Mouse (Mus musculus) ES-E14 (cell line): Measurements from ENCODE around the gene Gja3. TPM values are rescaled to one million over a fixed set of nuclear protein-coding genes. Genes with fewer than 3 reads are reported as not detected.
A peak's percentile ranks its signal among the peaks of the same experiment; 100 is the strongest.

ENCODE experiments used
- DNase-seq: peaks from one replicate; pipeline ENCODE4 v3.0.0-alpha.2; 2013; ENCODE audit warnings: low read depth, low spot score
- H3K27ac ChIP-seq: 2 replicates; pipeline ENCODE4 v1.5.1; 2012; ENCODE audit warnings: low read depth, mild to moderate bottlenecking, low read length, moderate library complexity, mixed read lengths; ENCODE audit not compliant: poor library complexity, insufficient read depth, severe bottlenecking
- H3K36me3 ChIP-seq: 2 replicates; pipeline ENCODE4 v1.6.1; 2012; ENCODE audit warnings: mild to moderate bottlenecking, low read length, moderate library complexity, mixed read lengths; ENCODE audit not compliant: control insufficient read depth, poor library complexity, insufficient read depth, severe bottlenecking
- H3K4me1 ChIP-seq, 2 experiments: fragments of 150-350 bp in 1 of 2; sonication (generic) in 1 of 2; 2 replicates each; pipeline ENCODE4 v1.6.1; 2012; ENCODE audit warnings: low read length in 2 of 2, mild to moderate bottlenecking in 1 of 2, mixed read lengths in 1 of 2; ENCODE audit not compliant: control insufficient read depth in 2 of 2, insufficient read depth in 2 of 2, poor library complexity in 1 of 2
- H3K4me3 ChIP-seq, 2 experiments: fragments of 150-350 bp in 1 of 2; sonication (generic) in 1 of 2; 2 replicates each; pipeline ENCODE4 v1.5.1; 2012; ENCODE audit warnings: low read length in 2 of 2, low read depth in 1 of 2, mild to moderate bottlenecking in 1 of 2, mixed read lengths in 1 of 2; ENCODE audit not compliant: insufficient read depth in 1 of 2, poor library complexity in 1 of 2, severe bottlenecking in 1 of 2
- H3K9ac ChIP-seq: 2 replicates; pipeline ENCODE4 v1.6.1; 2012; ENCODE audit warnings: low read depth, mild to moderate bottlenecking, low read length, mixed read lengths; ENCODE audit not compliant: poor library complexity, insufficient read depth, severe bottlenecking
- H3K9me3 ChIP-seq: fragments of 150-350 bp; sonication (generic); 2 replicates; pipeline ENCODE4 v1.6.1; 2012; ENCODE audit warnings: low read depth, mild to moderate bottlenecking, low read length; ENCODE audit not compliant: control insufficient read depth, insufficient read depth
- CHD2 ChIP-seq: IDR thresholded peaks from 2 replicates; pipeline ENCODE4 v1.6.1; 2014; ENCODE audit warnings: mild to moderate bottlenecking, low read depth, low read length, inconsistent platforms
- HCFC1 ChIP-seq: IDR thresholded peaks from 2 replicates; pipeline ENCODE4 v1.6.1; 2012; ENCODE audit warnings: low read length, inconsistent platforms, borderline replicate concordance; ENCODE audit not compliant: insufficient read depth
- MAFK ChIP-seq: IDR thresholded peaks from 2 replicates; pipeline ENCODE4 v1.6.1; 2014; ENCODE audit warnings: mild to moderate bottlenecking, low read depth, low read length, inconsistent platforms; ENCODE audit not compliant: insufficient read depth
- ZC3H11A ChIP-seq: IDR thresholded peaks from 2 replicates; pipeline ENCODE4 v1.6.1; 2012; ENCODE audit warnings: low read depth, mild to moderate bottlenecking, inconsistent platforms, low read length, borderline replicate concordance
- ZNF384 ChIP-seq: IDR thresholded peaks from 2 replicates; pipeline ENCODE4 v1.6.1; 2012; ENCODE audit warnings: low read depth, low read length, inconsistent platforms
- in situ Hi-C, 2 experiments: fragments of 600-800 bp; cut with MboI; formaldehyde crosslinking; loops; one replicate each; pipeline ENCODE4 v1.15.1; 2025; ENCODE audit warnings: low sequenced_read_pairs in 2 of 2, inconsistent platforms in 1 of 2; ENCODE audit not compliant: unreplicated experiment in 2 of 2
- total RNA-seq: library from RNA; depleted of rRNA; stranded (reverse); fragments of 300-350 nt; gene quantifications from 2 replicates; pipeline ENCODE4 v1.2.3, GENCODE M21; 2012

The Gja3 gene
- total RNA-seq, 1 experiment = 0.31 TPM

- Histone ChIP-seq H3K4me1 (no peaks in the 10 kb centered on the region; a peak in 1 of 4 replicates), H3K4me3 (peak within 1 kb of the TSS; percentile 76 to 79), H3K9me3 (no peaks in the 10 kb centered on the region), H3K27ac (no peak within 1 kb of the TSS), H3K36me3 (no peaks in the 10 kb centered on the region), H3K9ac (peak within 1 kb of the TSS; percentile 70)
- TF ChIP-seq HCFC1 (no peak), CHD2 (no peak), ZNF384 (no peak)
- DNase-seq = peak; percentile 50
- in situ Hi-C loops = loop anchor here in 1 of 2 experiments (25.0 kb wide), 1 partner anchor 233 kb away; no protein-coding TSS in a partner anchor
Measured at GRCm38 (mm10) chr14:57104106-57105023, 46.5 kb upstream of the Gja3 start, which contains the start of gene Gjb2. TSS of gene Gjb2 (minus strand) at chr14:57104702.

GRCm38 (mm10) chr14:57103711-57104105 lies 45.8 kb upstream of the Gja3 start:
- Histone ChIP-seq H3K9me3 (no peaks in the 10 kb centered on the region), H3K27ac (no peak overlapping the region), H3K36me3 (no peaks in the 10 kb centered on the region), H3K9ac (peak overlapping the region; percentile 70), H3K4me3 (peak overlapping the region; percentile 76 to 79), H3K4me1 (no peaks in the 10 kb centered on the region; a peak in 1 of 4 replicates)
- DNase-seq = no peak
- in situ Hi-C loops = loop anchor here in 1 of 2 experiments (25.0 kb wide), 1 partner anchor 234 kb away; no protein-coding TSS in a partner anchor
- TF ChIP-seq HCFC1 = no peak
- TF ChIP-seq ZC3H11A = no peak
- TF ChIP-seq CHD2 = no peak
- TF ChIP-seq MAFK = no peak
- no peak for TF ChIP-seq ZNF384

GRCm38 (mm10) chr14:57103121-57103520 lies 45.2 kb upstream of the Gja3 start:
- no peak overlapping the region for H3K27ac ChIP-seq
- no peak overlapping the region; a peak in 1 of 4 replicates for H3K4me3 ChIP-seq
- no peak overlapping the region for H3K9ac ChIP-seq
- TF ChIP-seq ZC3H11A = no peak
- TF ChIP-seq MAFK = no peak
- TF ChIP-seq ZNF384 = no peak
- no peak for TF ChIP-seq HCFC1
- no peak for TF ChIP-seq CHD2
- in situ Hi-C loops = loop anchor here in 1 of 2 experiments (25.0 kb wide), 1 partner anchor 234 kb away; no protein-coding TSS in a partner anchor
- H3K9me3 ChIP-seq = no peaks in the 10 kb centered on the region
- no peaks in the 10 kb centered on the region; a peak in 1 of 4 replicates for H3K4me1 ChIP-seq
- H3K36me3 ChIP-seq = no peaks in the 10 kb centered on the region
- DNase-seq = no peak

GRCm38 (mm10) chr14:57101623-57102022 lies 43.7 kb upstream of the Gja3 start:
- H3K36me3 ChIP-seq = no peaks in the 10 kb centered on the region
- in situ Hi-C loops = loop anchor here in 1 of 2 experiments (25.0 kb wide), 1 partner anchor 236 kb away; no protein-coding TSS in a partner anchor
- H3K4me3 ChIP-seq = no peak overlapping the region

More at GRCm38 (mm10) chr14:57101623-57102022, 43.7 kb upstream of the Gja3 start:
- H3K9me3 ChIP-seq = no peaks in the 10 kb centered on the region
- DNase-seq = no peak
- H3K4me1 ChIP-seq = no peaks in the 10 kb centered on the region; a peak in 1 of 4 replicates
- TF ChIP-seq ZC3H11A (no peak), HCFC1 (no peak), ZNF384 (no peak), CHD2 (no peak), MAFK (no peak)
- H3K9ac ChIP-seq = no peak overlapping the region
- H3K27ac ChIP-seq = no peak overlapping the region
